24 mouse cellular contexts compared by ENCODE assay signal in genomic region chr15:64564703-64565102, GRCm38 (mm10).
"Had no signal": no experiment of that assay in that cellular context is flagged by ENCODE, and none has a peak within 500 bp of the region (broad histone marks: within the 10 kb centered on the region; RNA-seq: fewer than 3 reads in every experiment).

No protein-coding gene starts in this region.

- H3K27ac ChIP-seq: gastrocnemius, adult 2 months; heart, embryonic 13.5 days; heart, embryonic 15.5 days; hindbrain, embryonic 13.5 days; hindbrain, embryonic 15.5 days; hindbrain, postnatal 0 days; kidney, postnatal 0 days; layer of hippocampus, adult 2 months; left cerebral cortex, adult 2 months; limb, embryonic 10.5 days; limb, embryonic 12.5 days; liver, embryonic 13.5 days; liver, embryonic 15.5 days had no signal

- ATAC-seq: hindbrain, postnatal 0 days; liver, postnatal 0 days had no signal

- H3K9me3 ChIP-seq: heart, embryonic 13.5 days; heart, embryonic 15.5 days; hindbrain, embryonic 13.5 days; hindbrain, embryonic 15.5 days; limb, embryonic 10.5 days; limb, embryonic 12.5 days; liver, embryonic 13.5 days; liver, embryonic 15.5 days had no signal

- DNase-seq: gastrocnemius, adult 2 months; gastrocnemius, postnatal 10 days; gastrocnemius, postnatal 25 days; heart, adult 18-20 months; heart, postnatal 14 days; heart, postnatal 36 days; kidney, adult 18-20 months; kidney, postnatal 25 days; liver; liver, embryonic 13.5 days; liver, postnatal 0 days had no signal

- H3K4me3 ChIP-seq: gastrocnemius, adult 2 months; heart, embryonic 13.5 days; heart, embryonic 15.5 days; hindbrain, embryonic 13.5 days; hindbrain, embryonic 15.5 days; layer of hippocampus, adult 2 months; left cerebral cortex, adult 2 months; limb, embryonic 10.5 days; limb, embryonic 12.5 days; liver, embryonic 13.5 days; liver, embryonic 15.5 days had no signal

- H3K27me3 ChIP-seq: heart, embryonic 13.5 days; heart, embryonic 15.5 days; hindbrain, embryonic 13.5 days; hindbrain, embryonic 15.5 days; limb, embryonic 12.5 days; liver, embryonic 13.5 days; liver, embryonic 15.5 days had no signal

- H3K9ac ChIP-seq: heart, embryonic 13.5 days; heart, embryonic 15.5 days; hindbrain, embryonic 13.5 days; hindbrain, embryonic 15.5 days; limb, embryonic 12.5 days; liver, embryonic 13.5 days; liver, embryonic 15.5 days; liver, postnatal 0 days had no signal

- H3K4me1 ChIP-seq: heart, embryonic 15.5 days; hindbrain, embryonic 13.5 days; hindbrain, embryonic 15.5 days; limb, embryonic 10.5 days; limb, embryonic 12.5 days; liver, embryonic 13.5 days; liver, embryonic 15.5 days had no signal

- H3K4me2 ChIP-seq: heart, embryonic 11.5 days; heart, embryonic 13.5 days; heart, embryonic 15.5 days; hindbrain, embryonic 13.5 days; hindbrain, embryonic 15.5 days; limb, embryonic 12.5 days; liver, embryonic 11.5 days; liver, embryonic 13.5 days; liver, embryonic 15.5 days had no signal

- H3K36me3 ChIP-seq: heart, embryonic 13.5 days; heart, embryonic 15.5 days; hindbrain, embryonic 13.5 days; hindbrain, embryonic 15.5 days; limb, embryonic 10.5 days; limb, embryonic 12.5 days; liver, embryonic 13.5 days; liver, embryonic 15.5 days had no signal
